Mouse (Mus musculus) adrenal gland, adult (tissue): ENCODE data around the gene Zscan2.

Source experiments
- DNase-seq, 2 experiments: peaks; one replicate each; pipeline ENCODE4 v3.0.0; 2022 to 2023; ENCODE audit warnings: low spot score in 1 of 2; ENCODE audit not compliant: inconsistent age in 2 of 2

The Zscan2 gene

GRCm38 (mm10) chr7:80918982-80919646, 58.4 kb downstream of the Zscan2 start:
- DNase-seq: no peak

GRCm38 (mm10) chr7:80919647-80920008, 58.9 kb downstream of the Zscan2 start:
- no peak for DNase-seq

GRCm38 (mm10) chr7:80923165-80923564, 62.4 kb downstream of the Zscan2 start:
- no peak for DNase-seq
